Mouse (Mus musculus): ENCODE results near the gene P2ry14. TPM values are rescaled to one million over a fixed set of nuclear protein-coding genes. Genes with fewer than 3 reads are reported as not detected.

The P2ry14 gene
- polyA plus RNA-seq (2011; ENCODE audit: insufficient read length, low read depth, missing spikeins), result 0.53 and 0.57 TPM in 2 replicates

DNA sequence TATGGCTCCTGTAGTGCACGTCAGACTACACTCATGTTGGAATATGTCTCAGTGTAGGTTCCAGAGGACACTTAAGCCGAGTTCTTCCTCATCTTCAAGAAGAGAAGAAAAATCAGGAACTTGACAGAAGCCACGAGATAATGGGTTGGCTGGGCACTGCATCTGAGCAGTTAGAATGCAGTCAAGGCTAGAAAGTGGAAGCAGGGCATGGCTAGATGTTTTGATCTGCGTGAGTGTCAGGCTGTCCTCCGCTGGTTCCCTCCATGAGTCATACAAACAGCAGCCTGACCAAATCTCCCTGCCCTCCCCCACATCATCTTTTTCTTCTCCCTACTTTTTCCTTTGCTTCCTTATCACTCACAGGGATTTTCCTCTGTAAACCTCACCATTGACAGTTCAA is at the start of gene P2ry14:
TSS of gene P2ry14 (minus strand) at position 195 of the 400 bp plus-strand sequence.
- no peak for TF ChIP-seq CTCF (IDR thresholded peaks at IDR 0.05; ENCODE audit: borderline replicate concordance, insufficient read depth, low read length)
- TF ChIP-seq POLR2A (IDR thresholded peaks at IDR 0.05; ENCODE audit: low read depth, low read length), result no peak
- Histone ChIP-seq H3K4me3 (ENCODE audit: insufficient read depth, low read length) (no peak within 1 kb of the TSS), H3K4me1 (ENCODE audit: control insufficient read depth, insufficient read depth, low read length) (no peaks in the 10 kb centered on the region), H3K27ac (ENCODE audit: insufficient read depth, low read length) (no peak within 1 kb of the TSS)

DNA sequence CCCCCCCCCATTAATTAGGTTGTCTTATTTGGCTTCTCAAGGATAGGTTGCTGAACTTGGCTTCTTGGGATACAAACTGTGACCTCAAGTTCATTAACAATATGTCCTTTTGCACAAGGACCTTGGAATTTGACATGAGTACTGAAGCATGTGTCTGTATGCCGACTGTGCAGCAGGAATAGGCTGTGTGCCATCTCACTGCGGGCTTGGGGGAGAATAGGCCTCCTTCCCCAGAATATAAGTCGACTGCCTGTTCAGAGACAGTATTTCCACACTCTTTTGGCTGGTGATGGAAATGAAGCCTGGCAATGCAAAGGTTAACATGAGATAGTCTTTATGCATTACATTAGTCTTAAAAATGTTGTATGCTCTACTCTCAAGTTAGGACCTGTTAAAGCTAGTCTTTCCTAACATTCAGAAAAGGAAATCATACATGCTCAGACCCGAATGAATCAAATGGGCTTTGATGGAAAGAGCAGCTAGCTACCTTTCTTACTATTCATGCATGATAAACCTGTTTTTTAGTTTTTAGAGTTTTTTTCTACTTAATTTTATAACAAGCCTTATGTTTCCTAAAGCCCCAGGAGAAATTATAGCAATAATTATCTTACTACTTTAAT is 44.0 kb upstream of the P2ry14 start:
- Histone ChIP-seq H3K27ac (ENCODE audit: insufficient read depth, low read length) (no peak overlapping the region), H3K4me3 (ENCODE audit: insufficient read depth, low read length) (no peak overlapping the region)
- no peak for TF ChIP-seq CTCF (IDR thresholded peaks at IDR 0.05; ENCODE audit: borderline replicate concordance, insufficient read depth, low read length)

DNA sequence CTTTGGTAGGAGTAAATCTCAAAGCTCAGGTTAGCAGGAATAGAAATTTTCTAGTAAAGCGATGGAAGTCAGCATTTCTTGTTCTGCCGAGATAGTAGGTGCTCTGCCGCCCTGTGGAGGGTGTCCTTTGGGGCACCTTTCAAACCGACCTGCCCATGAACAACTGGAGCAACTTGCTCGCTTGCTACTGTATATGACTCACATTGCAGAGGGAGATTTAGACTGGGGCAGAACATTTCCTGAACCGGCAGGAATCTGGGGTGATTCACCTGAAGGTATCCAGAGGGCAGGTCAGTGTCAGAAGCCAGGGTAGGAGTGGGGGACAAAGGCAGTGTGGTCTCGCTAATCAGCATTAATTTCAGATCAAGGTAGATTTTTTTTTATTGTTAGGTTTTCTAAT is 41.5 kb upstream of the P2ry14 start, which contains the start of gene Gpr87:
TSS of gene Gpr87 (minus strand) at position 167 of the 400 bp plus-strand sequence.
- no peak within 1 kb of the TSS for H3K4me3 ChIP-seq (ENCODE audit: insufficient read depth, low read length)
- no peak within 1 kb of the TSS for H3K27ac ChIP-seq (ENCODE audit: insufficient read depth, low read length)
- TF ChIP-seq CTCF (IDR thresholded peaks at IDR 0.05; ENCODE audit: borderline replicate concordance, insufficient read depth, low read length) (no peak), POLR2A (IDR thresholded peaks at IDR 0.05; ENCODE audit: low read depth, low read length) (no peak)
- no peaks in the 10 kb centered on the region for H3K4me1 ChIP-seq (ENCODE audit: control insufficient read depth, insufficient read depth, low read length)

More for the DNA sequence above, 44.0 kb upstream of the P2ry14 start:
- H3K4me1 ChIP-seq (ENCODE audit: control insufficient read depth, insufficient read depth, low read length), result no peaks in the 10 kb centered on the region

DNA sequence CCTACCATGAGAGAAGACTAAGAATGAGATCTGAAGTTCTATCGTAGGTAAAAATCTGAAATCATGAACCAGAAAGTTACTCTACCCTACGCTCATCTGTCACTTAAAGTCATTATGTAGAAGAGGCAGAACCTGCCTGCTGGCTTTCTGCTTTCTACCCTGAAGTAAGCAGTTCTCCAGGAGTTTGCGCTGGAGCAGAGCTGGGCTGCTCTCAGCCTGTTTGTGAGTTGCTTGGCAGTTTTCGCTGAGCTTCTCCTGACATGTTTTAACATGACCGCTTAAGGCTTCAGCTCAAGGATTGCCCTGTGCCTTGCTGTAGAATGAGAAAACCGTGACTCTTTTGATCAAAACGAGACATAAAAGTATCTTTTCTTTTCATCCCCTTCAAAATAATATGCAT is 40.7 kb upstream of the P2ry14 start:
- Histone ChIP-seq H3K4me3 (ENCODE audit: insufficient read depth, low read length) (no peak overlapping the region), H3K4me1 (ENCODE audit: control insufficient read depth, insufficient read depth, low read length) (no peaks in the 10 kb centered on the region), H3K27ac (ENCODE audit: insufficient read depth, low read length) (no peak overlapping the region)
- no peak for TF ChIP-seq POLR2A (IDR thresholded peaks at IDR 0.05; ENCODE audit: low read depth, low read length)
- no peak for TF ChIP-seq CTCF (IDR thresholded peaks at IDR 0.05; ENCODE audit: borderline replicate concordance, insufficient read depth, low read length)

DNA sequence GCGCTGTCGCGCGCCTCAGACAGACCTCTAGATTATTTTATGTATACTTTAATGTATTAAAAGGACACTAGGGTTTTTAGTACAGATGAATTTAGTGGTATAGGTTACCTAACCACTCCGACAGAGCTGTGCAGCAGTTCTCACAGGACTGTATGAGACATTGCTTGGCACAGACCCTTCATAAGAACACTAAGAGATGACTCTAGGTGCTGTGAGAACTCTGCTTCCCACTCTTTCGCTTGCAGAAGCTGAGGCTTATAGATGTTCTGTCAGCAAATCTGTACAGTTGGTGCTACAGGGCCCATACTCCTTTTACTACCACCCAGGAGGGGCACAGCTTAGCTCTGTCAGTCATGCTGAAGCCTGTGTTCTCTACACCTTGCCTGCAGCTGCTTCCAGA is 38.3 kb upstream of the P2ry14 start:
- no peak overlapping the region for H3K4me3 ChIP-seq (ENCODE audit: insufficient read depth, low read length)
- TF ChIP-seq CTCF (IDR thresholded peaks at IDR 0.05; ENCODE audit: borderline replicate concordance, insufficient read depth, low read length), result no peak
- no peak for TF ChIP-seq POLR2A (IDR thresholded peaks at IDR 0.05; ENCODE audit: low read depth, low read length)
- no peaks in the 10 kb centered on the region for H3K4me1 ChIP-seq (ENCODE audit: control insufficient read depth, insufficient read depth, low read length)
- H3K27ac ChIP-seq (ENCODE audit: insufficient read depth, low read length), result no peak overlapping the region

DNA sequence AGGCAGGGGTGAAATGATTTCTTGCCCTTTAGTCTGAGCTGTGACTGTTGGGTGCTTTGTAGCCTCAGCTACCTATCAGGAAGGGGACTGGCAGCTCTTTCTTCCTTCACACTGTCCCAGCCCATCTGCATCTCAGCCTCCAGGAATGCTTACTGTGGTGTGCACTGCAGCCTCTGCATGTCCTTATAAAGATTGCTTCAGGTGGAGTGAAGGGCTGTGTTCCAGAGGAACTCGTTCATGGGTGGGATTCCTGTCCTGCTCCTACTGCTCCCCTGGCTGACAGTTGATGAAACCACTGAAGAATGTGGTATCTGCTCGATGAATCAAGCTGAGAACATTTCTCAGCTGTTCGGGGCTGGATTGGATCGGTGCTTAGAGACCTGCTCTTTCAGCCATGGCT is 33.9 kb upstream of the P2ry14 start:
- Histone ChIP-seq H3K4me1 (ENCODE audit: control insufficient read depth, insufficient read depth, low read length) (no peaks in the 10 kb centered on the region), H3K4me3 (ENCODE audit: insufficient read depth, low read length) (no peak overlapping the region), H3K27ac (ENCODE audit: insufficient read depth, low read length) (no peak overlapping the region)
- TF ChIP-seq CTCF (IDR thresholded peaks at IDR 0.05; ENCODE audit: borderline replicate concordance, insufficient read depth, low read length), result no peak
- no peak for TF ChIP-seq POLR2A (IDR thresholded peaks at IDR 0.05; ENCODE audit: low read depth, low read length)

DNA sequence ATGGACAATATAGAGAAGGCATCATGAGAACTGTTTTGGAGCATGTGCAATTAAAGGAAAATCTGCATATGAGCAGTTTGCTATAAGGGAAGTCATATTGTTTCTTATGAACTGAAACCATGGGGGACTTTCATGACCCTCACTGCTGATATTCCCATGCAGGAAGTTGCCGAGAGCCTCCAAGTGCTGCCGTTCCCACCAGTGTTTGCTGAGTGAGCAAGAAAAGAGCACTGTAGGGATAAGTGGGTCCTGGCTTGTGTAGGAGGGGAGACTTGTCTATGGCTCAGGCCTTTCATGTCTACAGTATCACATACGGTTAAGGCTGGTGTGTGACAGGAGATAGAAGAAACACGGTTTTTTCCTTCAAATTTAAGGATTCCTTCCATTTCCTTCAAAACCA is 32.2 kb upstream of the P2ry14 start:
- Histone ChIP-seq H3K4me1 (ENCODE audit: control insufficient read depth, insufficient read depth, low read length) (no peaks in the 10 kb centered on the region), H3K4me3 (ENCODE audit: insufficient read depth, low read length) (no peak overlapping the region), H3K27ac (ENCODE audit: insufficient read depth, low read length) (no peak overlapping the region)
- TF ChIP-seq POLR2A (IDR thresholded peaks at IDR 0.05; ENCODE audit: low read depth, low read length) (no peak), CTCF (IDR thresholded peaks at IDR 0.05; ENCODE audit: borderline replicate concordance, insufficient read depth, low read length) (no peak)

DNA sequence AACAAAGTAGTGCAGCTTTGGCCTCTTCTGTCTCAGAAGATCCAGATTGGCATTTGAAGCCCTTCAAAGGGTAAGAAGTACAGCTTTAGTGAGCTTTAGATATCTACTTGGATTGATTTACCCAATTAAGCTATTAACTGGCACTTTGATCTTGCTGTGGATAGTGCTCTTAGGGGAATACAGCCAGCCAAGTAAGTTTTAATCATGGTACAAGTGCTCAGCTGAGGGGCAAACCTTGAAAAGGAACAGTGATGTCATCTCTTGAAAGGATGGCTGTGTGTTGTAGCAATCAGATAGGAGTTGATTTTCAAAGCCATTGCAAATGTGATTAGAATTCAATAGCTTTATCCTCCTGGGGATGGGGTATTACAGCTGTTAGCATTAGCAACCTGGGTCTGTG is 28.7 kb upstream of the P2ry14 start:
- Histone ChIP-seq H3K4me1 (ENCODE audit: control insufficient read depth, insufficient read depth, low read length) (no peaks in the 10 kb centered on the region), H3K27ac (ENCODE audit: insufficient read depth, low read length) (no peak overlapping the region), H3K4me3 (ENCODE audit: insufficient read depth, low read length) (no peak overlapping the region)
- TF ChIP-seq CTCF (IDR thresholded peaks at IDR 0.05; ENCODE audit: borderline replicate concordance, insufficient read depth, low read length), result no peak

DNA sequence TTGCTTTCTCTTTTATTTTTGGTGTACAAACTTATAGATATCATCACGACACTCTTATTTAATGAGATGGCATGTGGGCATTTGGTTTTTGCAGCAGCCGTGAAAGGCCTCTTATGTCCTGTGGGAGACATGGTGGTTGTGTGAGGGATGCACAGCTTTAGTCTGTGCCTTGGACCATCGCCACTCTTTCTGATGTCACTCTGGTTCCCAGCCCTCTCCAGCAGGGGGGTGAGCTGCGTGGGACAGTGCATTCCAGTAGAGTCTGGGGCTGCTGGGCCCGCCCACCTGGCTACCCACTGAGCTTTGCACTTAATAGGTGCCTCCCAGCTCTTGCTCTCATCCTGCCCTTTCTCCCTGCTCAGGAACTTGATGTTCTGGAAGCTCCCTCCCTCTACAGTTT is 27.7 kb upstream of the P2ry14 start:
- no peak overlapping the region for H3K4me3 ChIP-seq (ENCODE audit: insufficient read depth, low read length)
- no peak overlapping the region for H3K27ac ChIP-seq (ENCODE audit: insufficient read depth, low read length)
- H3K4me1 ChIP-seq (ENCODE audit: control insufficient read depth, insufficient read depth, low read length), result no peaks in the 10 kb centered on the region
- TF ChIP-seq CTCF (IDR thresholded peaks at IDR 0.05; ENCODE audit: borderline replicate concordance, insufficient read depth, low read length), result no peak
- TF ChIP-seq POLR2A (IDR thresholded peaks at IDR 0.05; ENCODE audit: low read depth, low read length), result no peak

DNA sequence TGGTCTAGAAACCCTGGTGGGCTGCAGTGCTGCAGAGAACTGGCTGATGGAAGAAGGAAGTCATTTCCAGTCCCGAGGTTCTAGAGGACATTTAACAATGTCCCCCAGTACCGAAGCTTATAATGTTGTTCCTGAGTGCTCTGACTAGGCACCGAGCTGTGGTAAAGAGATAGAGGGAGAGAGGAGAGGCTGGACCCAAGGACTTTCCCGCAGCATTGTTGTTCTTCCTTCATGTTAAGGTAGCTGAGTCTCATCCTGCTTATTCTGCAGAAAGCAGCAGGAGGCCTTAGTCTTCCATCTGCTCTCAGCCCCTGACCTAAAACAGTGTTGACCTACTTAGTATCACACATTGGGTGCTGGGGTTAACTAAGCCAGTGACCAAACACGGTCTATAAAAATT is 23.5 kb upstream of the P2ry14 start:
- TF ChIP-seq POLR2A (IDR thresholded peaks at IDR 0.05; ENCODE audit: low read depth, low read length) (no peak), CTCF (IDR thresholded peaks at IDR 0.05; ENCODE audit: borderline replicate concordance, insufficient read depth, low read length) (no peak)
- H3K4me1 ChIP-seq (ENCODE audit: control insufficient read depth, insufficient read depth, low read length), result no peaks in the 10 kb centered on the region
- H3K27ac ChIP-seq (ENCODE audit: insufficient read depth, low read length), result no peak overlapping the region
- H3K4me3 ChIP-seq (ENCODE audit: insufficient read depth, low read length), result no peak overlapping the region
